Mouse (Mus musculus): ENCODE data around the gene Iqschfp. TPM values are rescaled to one million over a fixed set of nuclear protein-coding genes. Genes with fewer than 3 reads are reported as not detected.
A peak's percentile ranks its signal among the peaks of the same experiment; 100 is the strongest.

The Iqschfp gene
- polyA plus RNA-seq, 1 experiment from 2014 or later = not detected

GRCm38 (mm10) chr3:68669418-68669974 is 777.5 kb downstream of the Iqschfp start:
- H3K4me1 ChIP-seq = no peaks in the 10 kb centered on the region
- no peaks in the 10 kb centered on the region for H3K36me3 ChIP-seq
- 80% methylated on average over 5 of the region's 5 CpGs for WGBS
- no peaks in the 10 kb centered on the region for H3K9me3 ChIP-seq
- no peaks in the 10 kb centered on the region for H3K27me3 ChIP-seq (ENCODE audit: insufficient read depth, poor library complexity, severe bottlenecking)
- H3K27ac ChIP-seq = no peak overlapping the region
- H3K4me3 ChIP-seq = no peak overlapping the region
- peak; percentile 16 for DNase-seq (ENCODE audit: low spot score)

- WGBS = 82% methylated on average over 2 of the region's 2 CpGs
- Histone ChIP-seq H3K4me3 (no peak overlapping the region), H3K27me3 (ENCODE audit: insufficient read depth, poor library complexity, severe bottlenecking) (no peaks in the 10 kb centered on the region), H3K27ac (no peak overlapping the region), H3K36me3 (no peaks in the 10 kb centered on the region), H3K9me3 (no peaks in the 10 kb centered on the region), H3K4me1 (peaks cover 18% of the 10 kb centered on the region)
- no peak for DNase-seq (ENCODE audit: low spot score)
Observed at GRCm38 (mm10) chr3:68674721-68675120, 782.7 kb downstream of the Iqschfp start.

DNA sequence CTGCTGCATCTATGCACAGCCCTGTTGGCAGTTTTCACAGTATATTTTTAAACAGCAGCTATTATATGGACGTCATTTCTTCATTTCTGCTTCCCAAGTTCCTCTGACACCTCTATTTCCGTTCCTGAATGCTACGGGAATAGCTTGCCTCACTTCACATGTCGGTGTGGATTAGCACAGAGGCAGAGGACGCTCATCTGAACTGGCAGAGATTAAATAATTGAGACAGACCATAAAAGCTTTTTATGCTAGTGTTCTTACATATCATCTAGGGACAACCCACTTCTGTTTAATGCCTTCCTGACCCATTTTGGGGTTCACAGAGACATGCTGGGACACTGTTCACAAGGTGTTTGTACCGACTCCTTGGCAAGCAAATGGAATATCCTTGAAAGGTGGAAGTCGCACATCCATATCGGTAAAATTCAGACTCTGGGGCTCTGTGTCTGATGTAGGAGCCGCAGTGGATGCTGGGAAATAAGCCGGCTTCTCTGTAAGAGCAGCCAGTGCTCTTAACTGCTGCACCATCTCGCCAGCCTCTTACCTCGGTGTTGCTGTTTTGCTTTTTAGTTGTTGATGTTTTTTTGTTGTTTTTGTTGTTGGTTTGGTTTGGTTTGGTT is 783.3 kb downstream of the Iqschfp start:
- no peak overlapping the region; the same call in 1 of the 2 replicates for H3K27ac ChIP-seq
- no peaks in the 10 kb centered on the region for H3K9me3 ChIP-seq
- no peaks in the 10 kb centered on the region for H3K27me3 ChIP-seq (ENCODE audit: insufficient read depth, poor library complexity, severe bottlenecking)
- H3K4me1 ChIP-seq = peaks cover 18% of the 10 kb centered on the region
- H3K4me3 ChIP-seq = no peak overlapping the region
- WGBS = 83% methylated on average over 12 of the region's 12 CpGs
- DNase-seq (ENCODE audit: low spot score) = peak; percentile 42
- H3K36me3 ChIP-seq = no peaks in the 10 kb centered on the region

Other genes with a start within 250 kb of the Iqschfp start
- gene Iqcj, start within 50 bp of the Iqschfp start, polyA plus RNA-seq (2016; fragmentation: Nextera tagmentation; extraction: Ambion mirVana) = not detected in 2 replicates
- gene Schip1, start 172.6 kb downstream of the Iqschfp start, polyA plus RNA-seq (2016; fragmentation: Nextera tagmentation; extraction: Ambion mirVana) = 71.0 and 82.1 TPM in 2 replicates

Measured in heart, embryonic 10.5 days (tissue).